Mouse (Mus musculus) layer of hippocampus, postnatal 14 days (tissue): ENCODE measurements around the gene Igfbp4. TPM values are rescaled to one million over a fixed set of nuclear protein-coding genes. Genes with fewer than 3 reads are reported as not detected.

Experiments
- DNase-seq, 2 experiments: peaks; one replicate each; pipeline ENCODE4 v3.0.0; 2021 to 2022; ENCODE audit warnings: low spot score in 2 of 2, mixed read lengths in 1 of 2
- total RNA-seq, 2 experiments: library from RNA; stranded (reverse); gene quantifications; 2 replicates each; pipeline ENCODE4 v1.2.3; 2021

The Igfbp4 gene
- total RNA-seq, 2 experiments from 2014 or later: 93.6 to 121 TPM

DNA sequence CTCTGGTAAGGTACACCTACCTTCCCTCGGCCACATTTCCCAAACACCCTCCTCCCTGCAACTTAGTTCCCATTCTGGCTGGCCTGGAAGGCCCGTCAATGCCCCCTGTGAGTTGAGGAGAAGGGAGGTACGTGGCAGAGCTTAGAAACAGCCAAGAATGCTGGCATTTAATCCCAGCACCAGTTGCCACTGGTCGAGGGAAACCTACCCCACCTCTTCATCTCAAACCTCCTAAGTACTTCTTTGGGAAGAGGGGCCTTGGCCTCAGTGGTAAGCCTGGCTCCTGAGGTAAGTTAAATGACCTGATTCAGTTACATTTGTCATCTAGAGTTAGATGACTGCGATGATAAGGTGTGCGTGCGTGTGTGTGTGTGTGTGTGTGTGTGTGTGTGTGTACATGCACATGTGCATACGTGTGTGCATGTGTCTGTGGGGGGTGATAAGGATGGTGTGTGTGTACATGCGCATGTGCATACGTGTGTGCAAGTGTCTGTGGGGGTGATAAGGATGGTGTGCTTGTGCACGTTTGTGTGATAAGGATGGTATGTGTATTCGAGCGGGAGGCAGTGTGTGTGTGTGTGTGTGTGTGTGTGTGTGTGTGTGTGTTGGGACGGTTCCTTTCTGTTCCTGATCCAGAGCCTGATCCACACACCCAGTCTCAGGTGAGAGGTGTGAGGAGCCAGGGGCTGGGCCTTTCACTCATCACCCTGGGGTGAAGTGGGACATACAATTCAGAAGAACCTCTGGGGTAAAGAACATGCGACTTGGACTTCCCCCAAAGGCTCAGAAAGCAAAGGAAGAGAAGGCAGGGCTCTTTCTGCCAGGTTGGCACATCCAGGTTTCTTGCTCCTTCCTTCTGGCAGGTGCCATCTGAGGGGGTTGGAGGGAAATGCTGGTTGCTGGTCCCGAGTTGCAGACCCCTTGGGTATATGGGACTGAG lies 1.1 kb downstream of the Igfbp4 start:
- DNase-seq: no peak

DNA sequence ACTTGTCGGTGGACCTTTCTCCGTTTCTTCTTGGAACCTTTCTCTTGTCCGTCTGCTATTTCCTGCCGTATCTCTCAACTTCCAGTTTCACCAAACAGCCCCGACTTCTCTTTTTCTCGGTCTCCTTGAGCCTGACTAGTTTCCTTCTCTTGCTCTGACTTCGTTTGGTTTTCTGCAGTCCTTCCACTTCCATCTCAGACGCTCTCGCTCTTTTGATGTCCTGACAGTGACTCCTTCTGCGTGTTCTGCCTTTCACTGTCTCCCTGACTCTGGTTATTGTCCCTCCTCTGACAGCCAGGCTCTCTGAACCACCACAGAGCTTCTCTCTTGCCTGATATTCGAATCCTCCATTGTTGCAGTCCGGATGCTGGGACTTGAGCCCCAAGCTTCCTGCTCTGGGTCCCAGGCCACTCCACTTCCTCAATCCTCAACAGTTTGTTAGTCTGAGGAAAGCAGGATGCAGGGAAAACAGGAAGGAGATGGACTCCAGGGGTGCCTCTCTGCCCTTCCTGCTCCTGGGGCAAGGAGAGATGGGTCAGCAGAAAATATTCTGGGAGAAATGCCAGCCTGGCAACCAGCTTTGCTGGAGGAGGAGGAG lies 1.9 kb downstream of the Igfbp4 start:
- no peak for DNase-seq

DNA sequence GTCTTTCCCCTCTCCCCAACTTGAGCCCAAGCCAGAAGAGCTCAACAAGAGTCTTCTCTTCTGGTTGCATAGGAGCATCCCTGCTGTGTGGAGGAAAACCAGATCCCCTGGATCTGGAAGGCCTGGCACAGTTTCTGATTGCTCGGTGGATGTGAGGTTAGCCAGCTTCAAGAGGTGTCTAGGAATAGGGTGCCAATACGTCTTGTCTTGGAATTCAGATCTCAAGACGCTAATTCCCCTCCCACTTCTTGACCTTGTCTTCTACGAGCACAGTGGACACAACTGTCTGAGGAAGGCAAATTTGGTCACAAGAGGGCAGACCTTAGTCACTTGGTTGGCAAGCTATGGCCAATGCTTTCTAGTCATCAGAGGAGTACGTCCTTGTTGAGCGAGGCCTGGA lies 2.6 kb downstream of the Igfbp4 start:
- no peak for DNase-seq

GRCm38 (mm10) chr11:99044306-99044705 lies 3.3 kb downstream of the Igfbp4 start:
- DNase-seq: no peak

- no peak for DNase-seq
These were observed 4.3 kb downstream of the Igfbp4 start for GRCm38 (mm10) chr11:99045159-99045889.

DNA sequence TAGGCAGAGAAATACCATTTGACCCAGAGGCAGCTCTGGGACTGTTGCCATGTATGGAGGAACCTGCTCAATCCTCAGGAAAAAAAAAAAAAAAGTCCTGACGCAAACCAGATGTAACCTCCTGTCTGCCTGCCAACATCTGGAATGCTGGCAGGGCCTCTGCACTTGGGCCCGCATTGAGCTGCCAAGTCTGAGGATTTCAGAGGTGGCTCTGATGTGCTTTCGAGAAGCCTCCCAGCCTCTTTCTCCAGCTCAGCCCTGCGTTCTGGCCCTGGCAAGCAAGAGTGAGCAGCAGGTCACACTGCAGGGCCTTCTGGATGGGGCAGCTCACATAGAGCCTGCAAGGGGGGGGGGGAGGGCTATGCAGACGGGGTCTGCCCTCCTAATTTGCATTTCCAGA lies 6.1 kb downstream of the Igfbp4 start:
- DNase-seq: no peak

GRCm38 (mm10) chr11:99047643-99048042 lies 6.6 kb downstream of the Igfbp4 start:
- DNase-seq: no peak

DNA sequence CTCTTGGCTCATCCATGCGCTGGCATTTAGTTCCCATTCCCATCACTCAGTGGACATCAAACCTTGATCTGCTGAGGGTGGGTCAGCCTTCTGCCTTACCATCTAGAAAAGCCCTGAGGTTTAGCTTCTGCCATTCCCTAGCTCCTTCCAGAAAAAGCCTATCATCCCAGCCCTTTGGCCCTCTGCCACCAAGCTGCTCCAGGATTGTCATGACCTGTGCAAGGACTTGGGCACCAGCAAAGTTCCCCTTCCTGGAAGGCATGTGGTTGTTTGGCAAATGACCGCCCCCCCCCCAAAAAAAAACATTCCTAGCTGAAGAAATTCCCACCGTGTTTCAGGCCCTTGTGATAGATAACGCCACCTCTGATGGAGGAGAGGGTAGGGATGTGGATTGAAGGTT lies 14.1 kb downstream of the Igfbp4 start:
- no peak for DNase-seq

DNA sequence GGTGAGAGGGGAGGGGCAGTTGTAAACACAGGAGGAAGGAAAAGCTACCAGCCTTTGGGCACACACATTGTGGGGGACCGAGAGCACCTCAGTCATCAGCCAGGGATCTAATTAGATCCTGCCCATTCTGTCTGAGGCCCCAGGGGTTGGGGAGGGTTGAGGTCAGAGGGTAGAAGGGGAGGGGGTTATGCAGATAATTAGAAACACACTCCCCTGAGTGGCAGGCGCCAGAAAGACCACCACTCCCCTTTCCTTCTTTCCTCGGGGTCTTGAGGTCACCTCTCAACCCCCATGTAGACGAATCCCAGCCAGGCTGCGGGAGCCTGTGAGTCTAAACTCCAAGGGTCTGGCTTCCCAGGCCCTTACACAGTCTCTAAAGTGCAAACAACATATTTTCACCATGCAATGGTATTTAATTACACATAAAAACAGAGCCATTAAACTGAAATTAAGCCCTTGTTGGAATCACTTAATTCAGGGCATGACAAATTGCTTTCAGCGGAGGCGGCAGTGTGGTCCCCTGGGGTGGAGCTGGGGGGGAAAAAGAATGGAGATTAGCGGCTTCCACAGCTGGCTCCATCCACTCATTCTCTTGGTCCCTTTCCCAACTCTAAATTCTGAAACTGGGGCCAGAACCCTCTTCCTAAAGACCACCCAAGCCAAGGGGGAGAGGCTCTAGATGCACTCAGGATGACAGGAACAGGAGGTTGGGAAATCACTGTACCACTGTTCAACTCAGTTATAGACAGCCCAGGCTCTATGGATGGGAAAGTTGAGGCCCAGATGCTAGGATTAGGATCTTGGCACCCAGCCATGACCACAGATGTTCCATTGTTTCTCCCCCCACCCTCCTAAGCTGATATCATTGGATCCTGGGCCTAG lies 14.8 kb downstream of the Igfbp4 start:
- no peak for DNase-seq

DNA sequence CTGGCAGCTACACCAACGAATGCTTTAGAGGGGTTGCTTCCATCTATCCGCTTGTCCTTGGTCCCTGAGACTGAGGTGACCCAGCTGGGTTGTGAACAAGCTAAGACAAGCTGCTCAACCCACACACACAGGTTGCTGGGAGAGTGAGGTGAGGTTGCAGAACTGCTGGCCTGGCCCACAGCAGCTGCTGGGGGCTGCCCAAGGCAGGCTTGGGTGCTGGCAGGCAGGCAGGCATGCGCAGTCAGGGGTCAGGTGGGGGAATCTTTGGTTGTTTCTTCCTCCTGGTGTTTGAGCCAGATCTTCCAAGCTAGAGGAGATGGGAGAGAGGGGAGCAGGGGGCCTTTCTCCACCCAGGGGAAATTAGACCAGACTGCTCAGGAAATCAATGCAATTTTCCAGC lies 19.4 kb downstream of the Igfbp4 start:
- no peak for DNase-seq

DNA sequence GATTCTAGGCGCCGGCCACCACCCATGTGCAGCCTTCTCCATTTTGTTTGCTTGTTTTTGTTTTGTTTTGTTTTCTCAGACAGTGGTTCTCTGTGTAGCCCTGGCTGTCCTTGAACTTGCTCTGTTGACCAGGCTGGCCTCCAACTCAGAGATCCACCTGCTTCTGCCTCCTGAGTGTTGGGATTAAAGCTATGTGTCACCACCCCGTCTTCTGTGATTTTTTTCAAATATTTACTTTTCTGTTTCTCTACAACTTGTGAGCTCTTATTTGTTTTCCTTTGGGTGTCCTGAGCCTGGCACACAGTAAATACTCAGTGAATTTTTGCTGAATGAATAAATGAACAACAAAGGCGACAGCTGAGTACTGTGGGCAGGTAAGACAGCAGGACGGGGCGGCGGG lies 21.6 kb downstream of the Igfbp4 start:
- DNase-seq: no peak

- no peak for DNase-seq
These were observed 22.5 kb downstream of the Igfbp4 start for GRCm38 (mm10) chr11:99063406-99064131.

- no peak for DNase-seq
These were observed 24.3 kb downstream of the Igfbp4 start for GRCm38 (mm10) chr11:99065353-99065752.

- peak; percentile 67 to 91 for DNase-seq
These were observed 24.9 kb downstream of the Igfbp4 start for GRCm38 (mm10) chr11:99065979-99066378.

DNA sequence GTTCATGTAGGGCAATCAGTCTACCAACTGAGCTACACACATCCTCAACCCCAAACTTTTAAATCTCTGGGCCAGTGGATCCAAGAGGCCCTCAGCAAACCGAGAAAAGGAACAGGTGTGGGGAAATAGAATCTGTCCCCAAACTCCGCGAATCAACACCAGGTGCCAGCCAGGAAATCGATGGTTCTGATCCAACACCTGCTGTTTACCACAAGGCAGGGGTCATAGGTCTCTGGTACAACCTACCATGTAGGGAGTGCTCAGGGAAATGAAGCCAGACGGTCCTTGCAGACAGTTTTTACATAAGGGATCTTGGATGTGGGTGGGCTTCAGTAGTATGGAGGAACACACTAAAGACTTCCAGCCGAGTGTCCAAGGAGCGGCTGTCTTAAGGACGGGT lies 26.5 kb downstream of the Igfbp4 start:
- no peak for DNase-seq

DNA sequence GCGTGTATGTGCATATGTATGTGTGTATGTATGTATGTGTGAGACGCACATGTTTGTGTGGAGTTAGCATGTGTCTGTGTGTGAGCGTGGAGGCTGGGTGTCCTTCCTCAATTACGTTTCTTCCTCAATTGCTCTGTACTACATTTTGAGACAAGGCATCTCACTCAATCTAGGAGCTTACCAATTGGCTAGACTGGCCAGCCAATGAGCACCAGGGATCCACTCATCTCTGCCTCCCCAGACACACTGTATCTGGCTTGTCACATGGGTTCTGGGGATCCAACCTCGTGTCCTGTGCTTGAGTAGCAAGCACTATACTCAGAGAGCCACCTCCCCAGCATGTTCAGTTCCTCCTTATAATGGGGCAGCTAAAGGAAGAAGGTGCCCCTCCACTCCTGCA lies 27.4 kb downstream of the Igfbp4 start:
- DNase-seq: no peak

- no peak for DNase-seq
These were observed 30.8 kb downstream of the Igfbp4 start for GRCm38 (mm10) chr11:99071866-99072265.

DNA sequence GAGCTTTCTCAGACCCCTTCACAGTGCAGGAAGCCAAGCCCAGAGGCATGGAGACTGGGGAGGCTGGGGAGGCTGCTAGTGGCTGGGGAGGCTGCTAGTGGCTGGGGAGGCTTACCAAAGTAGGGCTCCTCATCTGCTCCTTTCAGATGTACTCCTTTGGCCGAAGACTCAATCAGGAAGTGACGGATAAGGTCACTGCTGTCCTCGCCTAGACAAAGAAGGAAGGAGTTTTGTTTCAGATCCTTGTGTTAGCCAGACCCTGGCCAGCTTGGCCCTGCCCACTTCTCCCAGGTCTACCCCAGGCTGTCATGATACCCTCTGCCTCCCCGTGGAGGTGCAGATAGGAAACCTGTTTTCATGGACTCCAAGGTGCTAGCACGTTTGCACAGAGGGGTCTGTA lies 32.7 kb downstream of the Igfbp4 start:
- no peak for DNase-seq

- peak; percentile 24 to 36 for DNase-seq
These were observed 35.8 kb downstream of the Igfbp4 start for GRCm38 (mm10) chr11:99076744-99077319.

GRCm38 (mm10) chr11:99077869-99078268 lies 36.8 kb downstream of the Igfbp4 start:
- DNase-seq: no peak
